Comparison of ENCODE assay signal across 8 mouse cellular contexts in the genomic region with DNA sequence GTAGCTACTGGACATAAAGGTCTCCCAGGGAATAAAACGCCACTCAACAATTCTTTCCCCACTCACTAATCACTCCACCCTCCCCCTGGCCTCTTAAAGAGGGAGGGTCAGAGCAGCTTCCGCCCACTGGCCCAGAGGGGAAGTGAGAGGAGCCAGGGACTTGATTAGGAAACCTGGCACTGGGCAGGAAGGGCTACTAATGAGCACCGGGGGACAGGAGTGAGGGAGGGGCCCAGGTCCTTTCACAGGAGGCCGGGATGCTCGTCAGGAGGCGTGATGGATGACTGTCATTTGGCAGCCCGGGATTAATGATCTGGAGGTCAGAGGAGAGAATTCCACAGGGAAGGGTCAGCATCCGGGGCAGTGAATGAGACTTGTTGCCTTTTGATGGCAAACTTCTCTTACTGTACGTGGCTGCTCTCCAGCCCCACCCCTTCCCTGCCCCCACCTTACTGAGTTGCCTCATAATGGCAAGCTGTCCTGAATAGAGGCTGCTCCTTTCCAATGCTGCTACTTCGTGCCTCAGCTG. TPM values are rescaled to one million over a fixed set of nuclear protein-coding genes. Genes with fewer than 3 reads are reported as not detected.
DNase-seq lines count a peak whose midpoint lies in the region; ATAC-seq and TF ChIP-seq lines count a peak whose summit lies in the region.

No protein-coding gene starts in this region.

- 38% methylated on average over 10 of the region's 10 CpGs for WGBS in midbrain, embryonic 11.5 days
- WGBS in midbrain, embryonic 14.5 days = 23% methylated on average over 10 of the region's 10 CpGs
- WGBS in kidney, postnatal 0 days = 8% methylated on average over 10 of the region's 10 CpGs
- 1% methylated on average over 10 of the region's 10 CpGs for WGBS in neural tube, embryonic 11.5 days

- H3K27me3 ChIP-seq in midbrain, embryonic 11.5 days (ENCODE audit: control insufficient read depth, insufficient read depth, low read length) = no peaks in the 10 kb centered on the region
- no peaks in the 10 kb centered on the region for H3K27me3 ChIP-seq in midbrain, embryonic 14.5 days (ENCODE audit: control insufficient read depth, insufficient read depth, low read length)
- no peaks in the 10 kb centered on the region for H3K27me3 ChIP-seq in kidney, postnatal 0 days (ENCODE audit: insufficient read depth, low read length)
- H3K27me3 ChIP-seq in neural tube, embryonic 11.5 days (ENCODE audit: control insufficient read depth, insufficient read depth, low read length) = no peaks in the 10 kb centered on the region

- no peak overlapping the region for H3K27ac ChIP-seq in midbrain, embryonic 11.5 days (ENCODE audit: low read depth, low read length)
- no peak overlapping the region for H3K27ac ChIP-seq in midbrain, embryonic 14.5 days (replicated peaks; ENCODE audit: low read depth, low read length)
- peak overlapping the region; percentile 47; the same call in 1 of the 2 replicates for H3K27ac ChIP-seq in kidney, postnatal 0 days
- H3K27ac ChIP-seq in neural tube, embryonic 11.5 days (ENCODE audit: low read depth, low read length) = no peak overlapping the region

- H3K4me2 ChIP-seq in midbrain, embryonic 11.5 days = no peak overlapping the region
- H3K4me2 ChIP-seq in midbrain, embryonic 14.5 days (ENCODE audit: low read length) = no peak overlapping the region
- no peak overlapping the region for H3K4me2 ChIP-seq in kidney, postnatal 0 days (ENCODE audit: low read length)
- no peak overlapping the region for H3K4me2 ChIP-seq in neural tube, embryonic 11.5 days (ENCODE audit: low read depth)

- H3K9ac ChIP-seq in midbrain, embryonic 11.5 days (ENCODE audit: low read length) = no peak overlapping the region
- no peak overlapping the region for H3K9ac ChIP-seq in midbrain, embryonic 14.5 days (replicated peaks; ENCODE audit: low read length)
- H3K9ac ChIP-seq in kidney, postnatal 0 days (ENCODE audit: low read depth, low read length) = no peak overlapping the region
- no peak overlapping the region for H3K9ac ChIP-seq in neural tube, embryonic 11.5 days (ENCODE audit: low read length)

- TF ChIP-seq CTCF in kidney, postnatal 0 days (IDR thresholded peaks at IDR 0.05; ENCODE audit: low read depth) = no peak

- peaks cover 11% of the 10 kb centered on the region for H3K36me3 ChIP-seq in midbrain, embryonic 11.5 days (ENCODE audit: control insufficient read depth, insufficient read depth, low read length)
- peaks cover 41% of the 10 kb centered on the region for H3K36me3 ChIP-seq in midbrain, embryonic 14.5 days (ENCODE audit: control insufficient read depth, insufficient read depth, low read length)
- H3K36me3 ChIP-seq in kidney, postnatal 0 days (ENCODE audit: insufficient read depth, low read length) = peaks cover 9% of the 10 kb centered on the region
- H3K36me3 ChIP-seq in neural tube, embryonic 11.5 days (ENCODE audit: control insufficient read depth, insufficient read depth, low read length) = peaks cover 6% of the 10 kb centered on the region

- H3K4me3 ChIP-seq in midbrain, embryonic 11.5 days (ENCODE audit: low read depth, low read length) = no peak overlapping the region
- no peak overlapping the region for H3K4me3 ChIP-seq in midbrain, embryonic 14.5 days (replicated peaks; ENCODE audit: low read depth, low read length)
- H3K4me3 ChIP-seq in kidney, postnatal 0 days (replicated peaks; ENCODE audit: low read depth, low read length) = no peak overlapping the region
- H3K4me3 ChIP-seq in neural tube, embryonic 11.5 days (ENCODE audit: low read depth, low read length) = no peak overlapping the region

- DNase-seq in midbrain, embryonic 11.5 days (ENCODE audit: low spot score, missing footprints) = no peak
- no peak for DNase-seq in midbrain, embryonic 14.5 days
- peak; percentile 72 for DNase-seq in kidney, postnatal 0 days (ENCODE audit: low spot score)
- peak; percentile 57 for DNase-seq in neural tube, embryonic 11.5 days (ENCODE audit: low spot score)
- DNase-seq in cerebellum, postnatal 14 days = no peak
- DNase-seq in frontal cortex, adult 2 months (ENCODE audit: extremely low spot score in 1 of 2, low spot score in 1 of 2) = no peak
- no peak for DNase-seq in cerebellum, adult 9-11 months

- ATAC-seq in midbrain, embryonic 11.5 days (ENCODE audit: low FRiP score) = peak; percentile 54
- ATAC-seq in midbrain, embryonic 14.5 days (ENCODE audit: low FRiP score, low TSS enrichment) = no peak
- peak; percentile 76 for ATAC-seq in granulocyte monocyte progenitor cell, adult 5-6 weeks (replicated peaks; ENCODE audit: poor library complexity, severe bottlenecking)
- ATAC-seq in kidney, postnatal 0 days (replicated peaks; ENCODE audit: low FRiP score, low read depth) = peak; percentile 52
- ATAC-seq in neural tube, embryonic 11.5 days (ENCODE audit: insufficient read depth, low FRiP score, low TSS enrichment) = no peak

- no peaks in the 10 kb centered on the region for H3K9me3 ChIP-seq in midbrain, embryonic 11.5 days (ENCODE audit: control insufficient read depth, low read length)
- no peaks in the 10 kb centered on the region for H3K9me3 ChIP-seq in midbrain, embryonic 14.5 days (ENCODE audit: control insufficient read depth, low read length)
- no peaks in the 10 kb centered on the region for H3K9me3 ChIP-seq in kidney, postnatal 0 days (replicated peaks; ENCODE audit: low read length)
- H3K9me3 ChIP-seq in neural tube, embryonic 11.5 days (ENCODE audit: control insufficient read depth, low read length) = no peaks in the 10 kb centered on the region

- peaks cover 6% of the 10 kb centered on the region; the same call in 1 of the 2 replicates for H3K4me1 ChIP-seq in midbrain, embryonic 11.5 days (ENCODE audit: control insufficient read depth, insufficient read depth, low read length)
- peaks cover 10% of the 10 kb centered on the region for H3K4me1 ChIP-seq in midbrain, embryonic 14.5 days (ENCODE audit: control insufficient read depth, insufficient read depth, low read length)
- peaks cover 10% of the 10 kb centered on the region; the same call in 1 of the 2 replicates for H3K4me1 ChIP-seq in kidney, postnatal 0 days (replicated peaks; ENCODE audit: insufficient read depth, low read length)
- peaks cover 15% of the 10 kb centered on the region for H3K4me1 ChIP-seq in neural tube, embryonic 11.5 days (ENCODE audit: control insufficient read depth, insufficient read depth, low read length)

RNA-seq across cellular contexts. Expression of gene Clk3, which starts 33.1 kb away (rescaled TPM):
- 84.2 and 91.6 TPM in 2 replicates for polyA plus RNA-seq in midbrain, embryonic 11.5 days (2014; fragmentation: Nextera tagmentation; extraction: Ambion mirVana)
- polyA plus RNA-seq in midbrain, embryonic 14.5 days (2014; fragmentation: Nextera tagmentation; extraction: Ambion mirVana) = 66.3 and 68.7 TPM in 2 replicates
- total RNA-seq in granulocyte monocyte progenitor cell, adult 5-6 weeks (2014; fragmentation: Nextera tagmentation) = 44.0 and 48.0 TPM in 2 replicates
- total RNA-seq in granulocyte monocyte progenitor cell, adult 5-6 weeks (2017) = 36.8 and 49.9 TPM in 2 replicates
- polyA plus RNA-seq in kidney, postnatal 0 days (2015; fragmentation: Nextera tagmentation; extraction: Ambion mirVana) = 50.3 and 51.7 TPM in 2 replicates
- 88.4 and 97.3 TPM in 2 replicates for polyA plus RNA-seq in neural tube, embryonic 11.5 days (2014; fragmentation: Nextera tagmentation; extraction: Ambion mirVana)
- 156 and 191 TPM in 2 replicates for polyA plus RNA-seq in frontal cortex, adult 2 months (2012; rRNA removed)

RNA-seq across cellular contexts. Expression of gene Arid3b, which starts 37.8 kb away (rescaled TPM):
- polyA plus RNA-seq in midbrain, embryonic 11.5 days (2014; fragmentation: Nextera tagmentation; extraction: Ambion mirVana) = 22.0 and 25.7 TPM in 2 replicates
- 8.7 and 9.6 TPM in 2 replicates for polyA plus RNA-seq in midbrain, embryonic 14.5 days (2014; fragmentation: Nextera tagmentation; extraction: Ambion mirVana)
- total RNA-seq in granulocyte monocyte progenitor cell, adult 5-6 weeks (2014; fragmentation: Nextera tagmentation) = 2.0 and 3.6 TPM in 2 replicates
- 0.99 and 1.3 TPM in 2 replicates for total RNA-seq in granulocyte monocyte progenitor cell, adult 5-6 weeks (2017)
- polyA plus RNA-seq in kidney, postnatal 0 days (2015; fragmentation: Nextera tagmentation; extraction: Ambion mirVana) = 4.0 and 4.2 TPM in 2 replicates
- 25.7 and 25.8 TPM in 2 replicates for polyA plus RNA-seq in neural tube, embryonic 11.5 days (2014; fragmentation: Nextera tagmentation; extraction: Ambion mirVana)
- 6.9 and 8.2 TPM in 2 replicates for polyA plus RNA-seq in frontal cortex, adult 2 months (2012; rRNA removed)

Comparison
In these comparisons a context has a peak if more than half of its experiments do, and no peak if none do; other contexts are left out.
1. ATAC-seq: peak in midbrain, embryonic 11.5 days (single experiment), granulocyte monocyte progenitor cell, adult 5-6 weeks (single experiment) and kidney, postnatal 0 days (single experiment); none in midbrain, embryonic 14.5 days (single experiment) and neural tube, embryonic 11.5 days (single experiment).
2. DNase-seq: peak in kidney, postnatal 0 days (single experiment) and neural tube, embryonic 11.5 days (single experiment); none in midbrain, embryonic 11.5 days (single experiment), midbrain, embryonic 14.5 days (single experiment), cerebellum, postnatal 14 days (0 of 2), frontal cortex, adult 2 months (0 of 2) and cerebellum, adult 9-11 months (single experiment).